Mouse (Mus musculus): Measurements from ENCODE around the gene Wdr61. TPM values are rescaled to one million over a fixed set of nuclear protein-coding genes. Genes with fewer than 3 reads are reported as not detected.
"Not testable (repeated sequence)": the region's sequence is repeated elsewhere in the genome, so short reads cannot be mapped to it uniquely, and the experiment has no call there.

Wdr61 gene
- polyA plus RNA-seq, 1 experiment from 2014 or later, result 179 TPM

- peak overlapping the region; percentile 21 for H3K4me3 ChIP-seq (ENCODE audit: low read depth, low read length)
- DNase-seq (ENCODE audit: low spot score, missing footprints), result peak; percentile 90
- ATAC-seq (ENCODE audit: low FRiP score); H3K9me3 ChIP-seq (ENCODE audit: control insufficient read depth, low read length); H3K27ac ChIP-seq (ENCODE audit: low read depth, low read length); H3K4me1 ChIP-seq (ENCODE audit: control insufficient read depth, insufficient read depth, low read length); H3K36me3 ChIP-seq (ENCODE audit: control insufficient read depth, insufficient read depth, low read length); H3K27me3 ChIP-seq (ENCODE audit: control insufficient read depth, insufficient read depth, low read length): not testable (repeated sequence)
- peak overlapping the region; percentile 48 for H3K4me2 ChIP-seq
- 3% methylated on average over 31 of the region's 31 CpGs for WGBS
- H3K9ac ChIP-seq (ENCODE audit: low read length), result peak overlapping the region; percentile 56
Observed at GRCm38 (mm10) chr9:54691241-54691805, 43.0 kb downstream of the Wdr61 start.

- not testable (repeated sequence) for H3K9ac ChIP-seq (ENCODE audit: low read length); H3K9me3 ChIP-seq (ENCODE audit: control insufficient read depth, low read length); H3K27ac ChIP-seq (ENCODE audit: low read depth, low read length); ATAC-seq (ENCODE audit: low FRiP score); H3K36me3 ChIP-seq (ENCODE audit: control insufficient read depth, insufficient read depth, low read length); H3K27me3 ChIP-seq (ENCODE audit: control insufficient read depth, insufficient read depth, low read length); H3K4me1 ChIP-seq (ENCODE audit: control insufficient read depth, insufficient read depth, low read length); H3K4me2 ChIP-seq; H3K4me3 ChIP-seq (ENCODE audit: low read depth, low read length)
- DNase-seq (ENCODE audit: low spot score, missing footprints), result peak; percentile 19
- 81% methylated on average over 2 of the region's 2 CpGs for WGBS
Observed at GRCm38 (mm10) chr9:54690697-54691096, 43.6 kb downstream of the Wdr61 start.

GRCm38 (mm10) chr9:54689446-54689845 lies 44.9 kb downstream of the Wdr61 start:
- H3K36me3 ChIP-seq (ENCODE audit: control insufficient read depth, insufficient read depth, low read length), result no peaks in the 10 kb centered on the region
- H3K4me1 ChIP-seq (ENCODE audit: control insufficient read depth, insufficient read depth, low read length), result no peaks in the 10 kb centered on the region
- DNase-seq (ENCODE audit: low spot score, missing footprints) (peak; percentile 80), ATAC-seq (ENCODE audit: low FRiP score) (no peak)
- no peak overlapping the region for H3K9ac ChIP-seq (ENCODE audit: low read length)
- H3K9me3 ChIP-seq (ENCODE audit: control insufficient read depth, low read length), result no peaks in the 10 kb centered on the region
- WGBS, result 81% methylated on average over 8 of the region's 8 CpGs
- no peak overlapping the region for H3K27ac ChIP-seq (ENCODE audit: low read depth, low read length)
- H3K4me2 ChIP-seq, result no peak overlapping the region
- H3K4me3 ChIP-seq (ENCODE audit: low read depth, low read length), result no peak overlapping the region
- H3K27me3 ChIP-seq (ENCODE audit: control insufficient read depth, insufficient read depth, low read length), result peaks cover 4% of the 10 kb centered on the region; the same call in 1 of the 2 replicates

- H3K9me3 ChIP-seq (ENCODE audit: control insufficient read depth, low read length), result no peaks in the 10 kb centered on the region
- no peak overlapping the region for H3K4me3 ChIP-seq (ENCODE audit: low read depth, low read length)
- H3K27ac ChIP-seq (ENCODE audit: low read depth, low read length), result no peak overlapping the region
- DNase-seq (ENCODE audit: low spot score, missing footprints) (peak; percentile 76), ATAC-seq (ENCODE audit: low FRiP score) (no peak)
- H3K27me3 ChIP-seq (ENCODE audit: control insufficient read depth, insufficient read depth, low read length), result peaks cover 4% of the 10 kb centered on the region; the same call in 1 of the 2 replicates
- H3K9ac ChIP-seq (ENCODE audit: low read length), result no peak overlapping the region
- no peaks in the 10 kb centered on the region for H3K4me1 ChIP-seq (ENCODE audit: control insufficient read depth, insufficient read depth, low read length)
- H3K36me3 ChIP-seq (ENCODE audit: control insufficient read depth, insufficient read depth, low read length), result no peaks in the 10 kb centered on the region
- WGBS, result 67% methylated on average over 14 of the region's 14 CpGs
- no peak overlapping the region for H3K4me2 ChIP-seq
Observed at GRCm38 (mm10) chr9:54687246-54688236, 46.8 kb downstream of the Wdr61 start.

- H3K36me3 ChIP-seq (ENCODE audit: control insufficient read depth, insufficient read depth, low read length), result no peaks in the 10 kb centered on the region
- no peak overlapping the region for H3K4me3 ChIP-seq (ENCODE audit: low read depth, low read length)
- H3K27me3 ChIP-seq (ENCODE audit: control insufficient read depth, insufficient read depth, low read length), result no peaks in the 10 kb centered on the region
- DNase-seq (ENCODE audit: low spot score, missing footprints), result no peak
- H3K4me1 ChIP-seq (ENCODE audit: control insufficient read depth, insufficient read depth, low read length), result no peaks in the 10 kb centered on the region
- no peak overlapping the region for H3K27ac ChIP-seq (ENCODE audit: low read depth, low read length)
- no peak overlapping the region for H3K9ac ChIP-seq (ENCODE audit: low read length)
- no peak for ATAC-seq (ENCODE audit: low FRiP score)
- WGBS, result 72% methylated on average over 7 of the region's 7 CpGs
- no peaks in the 10 kb centered on the region for H3K9me3 ChIP-seq (ENCODE audit: control insufficient read depth, low read length)
- no peak overlapping the region for H3K4me2 ChIP-seq
Observed at GRCm38 (mm10) chr9:54683814-54684605, 50.3 kb downstream of the Wdr61 start.

GRCm38 (mm10) chr9:54682846-54683245 lies 51.5 kb downstream of the Wdr61 start:
- no peak overlapping the region for H3K9ac ChIP-seq (ENCODE audit: low read length)
- H3K4me2 ChIP-seq, result no peak overlapping the region
- no peak overlapping the region for H3K4me3 ChIP-seq (ENCODE audit: low read depth, low read length)
- no peak for DNase-seq (ENCODE audit: low spot score, missing footprints)
- 77% methylated on average over 3 of the region's 4 CpGs for whole genome bisulfite sequencing
- H3K36me3 ChIP-seq (ENCODE audit: control insufficient read depth, insufficient read depth, low read length), result no peaks in the 10 kb centered on the region
- H3K4me1 ChIP-seq (ENCODE audit: control insufficient read depth, insufficient read depth, low read length), result no peaks in the 10 kb centered on the region
- ATAC-seq (ENCODE audit: low FRiP score), result no peak
- no peak overlapping the region for H3K27ac ChIP-seq (ENCODE audit: low read depth, low read length)
- H3K9me3 ChIP-seq (ENCODE audit: control insufficient read depth, low read length), result no peaks in the 10 kb centered on the region
- H3K27me3 ChIP-seq (ENCODE audit: control insufficient read depth, insufficient read depth, low read length), result no peaks in the 10 kb centered on the region

GRCm38 (mm10) chr9:54676531-54676986 lies 57.8 kb downstream of the Wdr61 start:
- H3K36me3 ChIP-seq (ENCODE audit: control insufficient read depth, insufficient read depth, low read length), result no peaks in the 10 kb centered on the region
- DNase-seq (ENCODE audit: low spot score, missing footprints), result peak; percentile 99
- no peaks in the 10 kb centered on the region for H3K9me3 ChIP-seq (ENCODE audit: control insufficient read depth, low read length)
- H3K9ac ChIP-seq (ENCODE audit: low read length), result peak overlapping the region; percentile 53; the same call in 1 of the 2 replicates
- ATAC-seq (ENCODE audit: low FRiP score), result peak; percentile 83
- no peak overlapping the region for H3K27ac ChIP-seq (ENCODE audit: low read depth, low read length)
- no peaks in the 10 kb centered on the region for H3K4me1 ChIP-seq (ENCODE audit: control insufficient read depth, insufficient read depth, low read length)
- under 1% methylated on average over 14 of the region's 14 CpGs for WGBS
- peak overlapping the region; percentile 30 for H3K4me3 ChIP-seq (ENCODE audit: low read depth, low read length)
- no peaks in the 10 kb centered on the region for H3K27me3 ChIP-seq (ENCODE audit: control insufficient read depth, insufficient read depth, low read length)
- peak overlapping the region; percentile 46 for H3K4me2 ChIP-seq

- no peaks in the 10 kb centered on the region for H3K9me3 ChIP-seq (ENCODE audit: control insufficient read depth, low read length)
- H3K27me3 ChIP-seq (ENCODE audit: control insufficient read depth, insufficient read depth, low read length), result no peaks in the 10 kb centered on the region
- H3K9ac ChIP-seq (ENCODE audit: low read length), result no peak overlapping the region
- no peaks in the 10 kb centered on the region for H3K4me1 ChIP-seq (ENCODE audit: control insufficient read depth, insufficient read depth, low read length)
- no peak overlapping the region for H3K27ac ChIP-seq (ENCODE audit: low read depth, low read length)
- no peaks in the 10 kb centered on the region for H3K36me3 ChIP-seq (ENCODE audit: control insufficient read depth, insufficient read depth, low read length)
- ATAC-seq (ENCODE audit: low FRiP score), result no peak
- 88% methylated on average over 13 of the region's 13 CpGs for WGBS
- no peak overlapping the region for H3K4me2 ChIP-seq
- no peak overlapping the region for H3K4me3 ChIP-seq (ENCODE audit: low read depth, low read length)
- peak; percentile 26 for DNase-seq (ENCODE audit: low spot score, missing footprints)
Observed at GRCm38 (mm10) chr9:54673887-54674286, 60.4 kb downstream of the Wdr61 start.

Measured in midbrain, embryonic 11.5 days (tissue).